Mouse (Mus musculus) bone marrow, adult 2 months (tissue): ENCODE results near the gene Nrxn2. TPM values are rescaled to one million over a fixed set of nuclear protein-coding genes. Genes with fewer than 3 reads are reported as not detected.

Source experiments
- H3K27ac ChIP-seq: fragments of 200-500 bp; 2 replicates; pipeline ENCODE4 v1.5.1; 2012; ENCODE audit warnings: low read depth, mild to moderate bottlenecking, control low read depth, inconsistent platforms, low read length; ENCODE audit not compliant: control insufficient read depth, poor library complexity, insufficient read depth
- H3K4me1 ChIP-seq: fragments of 200-500 bp; 2 replicates; pipeline ENCODE4 v1.6.1; 2011; ENCODE audit warnings: low read length; ENCODE audit not compliant: control insufficient read depth, insufficient read depth
- H3K4me3 ChIP-seq: fragments of 200-500 bp; replicated peaks from 2 replicates; pipeline ENCODE3; 2011; ENCODE audit warnings: mild to moderate bottlenecking, low read depth, low read length, control low read depth; ENCODE audit not compliant: control insufficient read depth
- CTCF ChIP-seq: fragments of 200-500 bp; IDR thresholded peaks from 2 replicates; pipeline ENCODE4 v1.5.1; 2011; ENCODE audit warnings: low read length, control low read depth; ENCODE audit not compliant: control insufficient read depth, insufficient read depth
- POLR2A ChIP-seq: fragments of 200-500 bp; IDR thresholded peaks from 2 replicates; pipeline ENCODE4 v1.6.1; 2011; ENCODE audit warnings: low read depth, mild to moderate bottlenecking, control low read depth, low read length, borderline replicate concordance; ENCODE audit not compliant: control insufficient read depth
- WGBS: fragments of 180-500 bp; shearing (Covaris S2); methylation state at CpG from one replicate; pipeline ENCODE4 v1.1.7; 2018; 5-methylcytosine and 5-hydroxymethylcytosine counted together
- polyA plus RNA-seq: library from polyadenylated mRNA; stranded (reverse); fragments of >200 nt; gene quantifications from 2 replicates; pipeline ENCODE4 v1.2.4, GENCODE M21; 2011; ENCODE audit warnings: low replicate concordance; ENCODE audit not compliant: missing spikeins, insufficient read depth, insufficient read length

The Nrxn2 gene
- polyA plus RNA-seq, 1 experiment, result 8.8 TPM

DNA sequence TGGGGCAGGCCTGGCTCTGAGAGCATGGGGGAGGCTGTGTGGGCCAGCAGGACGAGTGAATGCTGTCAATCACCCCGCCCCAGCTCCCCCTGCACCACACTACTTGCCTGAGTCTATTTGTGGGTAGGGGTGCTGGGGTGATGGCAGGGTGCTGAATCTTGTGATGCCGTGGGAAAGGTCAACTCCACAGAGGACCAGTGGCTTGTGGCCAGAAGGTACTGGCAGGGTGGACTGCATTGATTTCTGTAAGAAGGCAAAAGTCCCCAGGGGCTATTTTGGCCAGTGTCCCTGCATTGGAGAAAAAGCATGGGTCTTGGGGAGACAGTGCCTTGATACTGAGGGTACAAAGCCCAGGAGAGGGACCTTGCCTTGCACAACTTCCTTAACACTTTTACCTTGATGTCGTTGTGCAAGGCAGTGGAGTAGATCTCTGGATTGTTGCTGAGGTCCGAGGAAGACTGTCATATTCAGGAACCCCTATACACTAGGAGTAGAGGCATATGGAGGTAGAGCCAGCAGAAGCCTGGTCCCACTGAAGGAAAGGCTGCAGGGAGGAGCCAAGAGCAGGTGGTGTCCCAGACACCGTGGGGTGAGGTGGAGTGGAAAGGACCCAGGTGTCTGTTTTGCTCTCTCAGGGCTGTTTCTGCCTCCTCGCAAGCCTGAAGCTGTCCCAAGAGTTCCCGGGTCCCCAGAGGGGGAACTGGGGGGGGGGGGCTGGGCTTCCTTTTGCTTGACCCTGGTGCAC is 5.8 kb downstream of the Nrxn2 start:
- TF ChIP-seq CTCF (no peak), POLR2A (no peak)
- Histone ChIP-seq H3K27ac (no peak overlapping the region), H3K4me1 (no peaks in the 10 kb centered on the region), H3K4me3 (no peak overlapping the region)
- 57% methylated on average over 8 of the region's 8 CpGs for WGBS

DNA sequence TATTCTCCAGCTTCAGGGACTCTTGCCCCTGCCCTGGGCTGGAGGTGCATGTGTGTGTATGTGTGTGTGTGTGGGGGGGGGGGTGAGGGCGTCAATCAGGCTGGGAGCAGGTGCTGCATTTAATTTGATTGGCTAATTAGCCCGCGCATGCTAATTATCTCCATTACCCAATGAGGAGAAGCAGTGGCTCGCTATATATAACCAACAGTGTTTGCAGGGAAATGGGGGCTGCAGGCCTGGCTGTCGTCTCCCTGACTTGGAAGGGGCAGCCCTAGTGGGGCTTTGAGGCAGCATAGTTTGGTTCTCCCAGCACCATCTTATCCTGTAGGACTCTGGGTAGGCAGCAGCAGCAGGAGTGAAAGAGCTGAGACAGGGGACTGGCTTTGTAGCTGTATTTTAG is 7.1 kb downstream of the Nrxn2 start:
- Histone ChIP-seq H3K27ac (no peak overlapping the region), H3K4me1 (no peaks in the 10 kb centered on the region), H3K4me3 (no peak overlapping the region)
- 52% methylated on average over 5 of the region's 5 CpGs for WGBS
- TF ChIP-seq CTCF (no peak), POLR2A (no peak)

DNA sequence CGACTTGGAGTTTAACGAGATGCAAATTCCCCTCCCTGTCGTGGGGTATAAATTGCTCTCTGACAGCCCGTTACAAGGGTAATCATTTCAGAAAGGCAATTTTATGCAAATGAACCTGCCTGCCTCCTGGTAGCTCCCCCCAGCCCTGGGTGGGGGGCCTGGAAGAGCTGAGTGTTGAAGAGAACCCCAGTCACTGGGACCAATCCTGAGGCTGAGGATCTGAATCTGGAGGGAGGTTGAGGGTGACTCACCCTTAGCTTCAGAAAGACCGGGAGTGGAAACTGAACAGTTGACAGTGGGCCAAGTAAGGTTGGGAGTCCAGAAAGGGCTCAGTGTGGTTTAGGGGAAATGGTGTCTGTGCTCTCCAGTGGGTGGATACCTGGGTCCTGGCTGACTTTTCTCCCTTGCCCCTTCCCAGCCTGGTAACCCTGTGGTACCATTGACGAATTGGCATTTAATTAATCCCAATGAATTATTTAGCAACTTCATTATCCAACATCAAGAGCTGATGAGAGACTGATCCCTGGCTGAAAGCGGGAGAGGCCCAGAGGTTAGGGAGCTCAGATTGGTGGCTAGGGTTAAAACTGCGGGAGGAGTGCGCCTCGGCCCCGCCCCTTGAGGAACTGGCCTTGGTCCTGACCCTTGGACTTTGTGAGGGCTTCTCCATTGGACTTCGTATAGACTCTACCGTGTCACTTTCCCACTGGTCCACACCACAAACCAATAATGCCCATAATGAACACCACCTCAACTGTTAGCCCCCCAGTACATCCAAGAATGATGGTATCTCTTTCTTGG is 8.4 kb downstream of the Nrxn2 start:
- H3K4me3 ChIP-seq, result no peak overlapping the region
- WGBS, result 20% methylated on average over 13 of the region's 13 CpGs
- no peak for TF ChIP-seq POLR2A
- TF ChIP-seq CTCF, result no peak
- H3K4me1 ChIP-seq, result no peaks in the 10 kb centered on the region
- no peak overlapping the region for H3K27ac ChIP-seq

DNA sequence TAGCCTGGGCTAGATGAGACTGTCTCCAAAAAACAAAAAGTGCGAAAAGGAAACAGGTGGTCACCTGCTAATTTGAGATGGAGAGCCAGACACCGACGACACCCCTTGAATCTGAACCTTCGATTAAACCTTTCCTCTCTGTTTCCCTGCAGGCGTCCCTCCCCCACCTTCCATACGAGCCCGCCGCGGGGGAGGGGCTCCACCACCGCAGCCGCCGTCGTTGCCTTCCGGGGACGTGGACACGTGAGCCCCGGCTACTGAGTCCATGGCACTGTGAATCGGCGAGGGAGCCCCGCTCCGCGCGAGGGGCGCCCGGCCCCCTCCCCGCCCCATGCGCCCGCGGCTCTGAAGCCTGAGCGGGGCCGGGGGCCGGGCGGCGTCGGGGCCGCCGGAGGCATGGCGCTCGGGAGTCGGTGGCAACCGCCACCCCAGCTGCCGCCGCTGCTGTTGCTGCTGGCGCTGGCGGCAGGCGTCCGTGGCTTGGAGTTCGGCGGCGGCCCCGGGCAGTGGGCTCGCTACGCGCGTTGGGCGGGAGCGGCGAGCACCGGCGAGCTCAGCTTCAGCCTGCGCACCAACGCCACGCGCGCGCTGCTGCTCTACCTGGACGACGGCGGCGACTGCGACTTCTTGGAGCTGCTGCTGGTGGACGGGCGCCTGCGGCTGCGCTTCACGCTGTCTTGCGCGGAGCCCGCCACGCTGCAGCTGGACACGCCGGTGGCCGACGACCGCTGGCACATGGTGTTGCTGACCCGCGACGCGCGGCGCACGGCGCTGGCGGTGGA is 9.3 kb downstream of the Nrxn2 start:
- H3K4me3 ChIP-seq, result no peak overlapping the region
- TF ChIP-seq CTCF, result no peak
- no peak for TF ChIP-seq POLR2A
- WGBS, result 2% methylated on average over 93 of the region's 94 CpGs
- H3K4me1 ChIP-seq, result no peaks in the 10 kb centered on the region
- H3K27ac ChIP-seq, result no peak overlapping the region; the same call in 1 of the 2 replicates

DNA sequence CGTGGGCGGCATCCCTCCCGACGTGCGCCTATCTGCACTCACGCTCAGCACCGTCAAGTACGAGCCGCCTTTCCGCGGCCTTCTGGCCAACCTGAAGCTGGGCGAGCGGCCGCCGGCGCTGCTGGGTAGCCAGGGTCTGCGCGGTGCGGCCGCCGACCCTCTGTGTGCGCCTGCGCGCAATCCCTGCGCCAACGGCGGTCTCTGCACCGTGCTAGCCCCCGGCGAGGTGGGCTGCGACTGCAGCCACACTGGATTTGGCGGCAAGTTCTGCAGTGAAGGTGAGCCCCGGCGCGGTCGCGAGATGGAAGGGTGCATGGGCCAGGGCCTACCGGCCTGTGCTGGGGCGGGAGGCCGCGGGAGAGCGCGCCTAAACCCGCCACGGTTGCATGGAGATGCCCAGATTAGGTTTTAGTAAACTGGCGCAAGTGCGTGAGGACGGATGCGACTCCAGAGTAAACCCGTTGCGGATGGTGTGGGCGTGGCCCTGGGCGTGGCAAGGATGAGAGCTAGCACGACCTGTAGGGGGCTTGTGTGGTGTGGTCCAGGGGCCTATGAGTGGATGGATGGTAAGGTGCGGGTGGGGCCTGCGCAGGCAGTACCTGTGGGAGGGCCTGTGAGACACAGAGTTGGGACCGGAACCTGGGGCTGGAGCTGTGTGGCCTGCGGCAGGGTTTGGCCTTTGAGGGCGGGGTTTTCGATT is 10.1 kb downstream of the Nrxn2 start:
- H3K4me1 ChIP-seq, result no peaks in the 10 kb centered on the region
- no peak overlapping the region for H3K4me3 ChIP-seq
- WGBS, result 3% methylated on average over 60 of the region's 60 CpGs
- TF ChIP-seq CTCF (no peak), POLR2A (no peak)
- no peak overlapping the region; the same call in 1 of the 2 replicates for H3K27ac ChIP-seq

DNA sequence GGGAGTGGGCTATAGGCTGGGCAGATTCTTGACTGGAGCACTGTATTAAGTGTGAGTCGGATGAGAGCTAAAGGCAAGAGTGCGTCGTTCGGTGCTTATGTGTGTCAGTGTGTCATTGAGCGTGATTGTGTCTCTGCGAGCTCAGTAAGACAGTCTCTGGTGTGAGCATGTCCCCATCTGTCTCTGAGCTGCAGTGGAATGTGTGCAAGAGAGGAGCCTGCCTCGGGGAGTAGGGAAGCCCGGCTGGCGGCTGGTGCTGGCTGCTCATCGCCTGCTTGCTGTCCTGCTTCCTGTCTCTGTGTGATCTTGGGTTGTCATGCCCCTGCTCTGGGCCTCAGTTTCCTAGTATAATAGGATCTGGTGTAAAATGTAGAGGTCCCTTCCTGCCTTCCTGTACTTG is 24.5 kb downstream of the Nrxn2 start:
- peaks cover 1% of the 10 kb centered on the region; the same call in 1 of the 2 replicates for H3K4me1 ChIP-seq
- 83% methylated on average over 10 of the region's 10 CpGs for WGBS
- no peak overlapping the region for H3K27ac ChIP-seq
- no peak for TF ChIP-seq CTCF
- no peak for TF ChIP-seq POLR2A
- H3K4me3 ChIP-seq, result no peak overlapping the region

DNA sequence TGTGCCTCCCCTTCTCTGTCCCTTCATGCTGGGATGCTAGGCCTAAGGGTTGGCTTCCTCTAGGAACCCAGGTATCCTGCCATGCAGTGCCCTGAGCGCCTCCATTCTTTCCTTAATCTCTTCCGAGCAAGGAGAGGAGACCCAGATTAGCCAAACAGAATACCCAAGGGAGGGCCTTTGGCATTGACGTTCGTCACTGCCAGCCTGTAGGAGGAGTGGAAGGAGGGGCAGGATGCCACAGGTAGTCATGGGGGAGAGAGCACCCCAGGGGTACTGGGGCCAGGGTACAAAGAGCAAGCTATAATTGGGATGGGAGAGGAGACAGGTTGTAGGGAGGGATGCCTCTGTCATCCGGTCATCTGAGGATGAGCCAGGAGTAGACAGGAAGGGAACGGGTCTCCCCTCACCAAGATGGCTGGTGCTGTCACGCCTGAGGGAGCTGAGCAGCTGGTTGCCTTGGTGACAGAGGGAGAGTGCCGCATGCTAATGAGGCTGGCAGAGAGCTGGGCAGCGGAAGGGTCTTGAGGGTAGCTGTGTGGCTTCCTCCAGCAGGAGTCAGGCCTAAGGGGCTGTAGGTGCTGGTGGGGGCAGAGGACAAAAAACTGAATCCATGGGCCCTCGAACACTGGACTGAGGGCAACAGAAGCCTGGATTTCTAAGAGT is 27.4 kb downstream of the Nrxn2 start:
- WGBS, result 69% methylated on average over 10 of the region's 10 CpGs
- TF ChIP-seq CTCF, result no peak
- TF ChIP-seq POLR2A, result no peak

More for the DNA sequence above, 27.4 kb downstream of the Nrxn2 start:
- Histone ChIP-seq H3K27ac (no peak overlapping the region), H3K4me1 (peaks cover 1% of the 10 kb centered on the region; the same call in 1 of the 2 replicates), H3K4me3 (no peak overlapping the region)
